Mouse (Mus musculus) CH12.LX (cell line): Measurements from ENCODE around the gene Sptbn4. TPM values are rescaled to one million over a fixed set of nuclear protein-coding genes. Genes with fewer than 3 reads are reported as not detected.

Experiments used
- DNase-seq: peaks from one replicate; pipeline ENCODE4 v3.0.0-alpha.2; 2013; ENCODE audit errors: extremely low read depth
- H3K27ac ChIP-seq: 2 replicates; pipeline ENCODE4 v1.5.1; 2012; ENCODE audit warnings: low read depth, mild to moderate bottlenecking, control low read depth, moderate library complexity; ENCODE audit not compliant: insufficient read depth
- H3K27me3 ChIP-seq: replicated peaks from 2 replicates; pipeline ENCODE3; 2012; ENCODE audit warnings: inconsistent platforms
- H3K36me3 ChIP-seq, 2 experiments: replicated peaks in 1 of 2; 2 replicates each; pipeline versions ENCODE3 to v1.6.1; 2012; ENCODE audit warnings: inconsistent platforms in 1 of 2, low read length in 1 of 2, mild to moderate bottlenecking in 1 of 2, mixed read lengths in 1 of 2, moderate library complexity in 1 of 2; ENCODE audit not compliant: control insufficient read depth in 1 of 2, insufficient read depth in 1 of 2
- H3K4me1 ChIP-seq, 2 experiments: 2 replicates each; pipeline ENCODE4 v1.6.1; 2012; ENCODE audit warnings: inconsistent platforms in 1 of 2, moderate library complexity in 1 of 2; ENCODE audit not compliant: insufficient read depth in 2 of 2, control insufficient read depth in 1 of 2
- H3K4me2 ChIP-seq: 2 replicates; pipeline ENCODE4 v1.6.1; 2012; ENCODE audit warnings: low read depth, mild to moderate bottlenecking, control low read depth; ENCODE audit not compliant: poor library complexity, insufficient read depth, severe bottlenecking
- H3K4me3 ChIP-seq, 3 experiments: fragments of 150-350 bp in 1 of 3; sonication (generic) in 1 of 3; replicated peaks in 1 of 3; 2 replicates each; pipeline versions ENCODE3 to v1.5.1; 2011 to 2012; ENCODE audit warnings: low read depth in 2 of 3, low read length in 2 of 3, mild to moderate bottlenecking in 2 of 3, moderate library complexity in 2 of 3, control low read depth in 1 of 3, improper control_type of control experiment in 1 of 3, inconsistent platforms in 1 of 3, mixed read lengths in 1 of 3; ENCODE audit not compliant: poor library complexity in 1 of 3
- H3K79me2 ChIP-seq: replicated peaks from 2 replicates; pipeline ENCODE4 v1.6.1; 2012; ENCODE audit warnings: mild to moderate bottlenecking, moderate library complexity; ENCODE audit not compliant: control insufficient read depth, poor library complexity, insufficient read depth, severe bottlenecking; ENCODE audit errors: extremely low read depth
- H3K9ac ChIP-seq: 2 replicates; pipeline ENCODE4 v1.6.1; 2012; ENCODE audit warnings: low read depth, mild to moderate bottlenecking, control low read depth, moderate library complexity; ENCODE audit not compliant: insufficient read depth
- H3K9me3 ChIP-seq: replicated peaks from 2 replicates; pipeline ENCODE3; 2012; ENCODE audit warnings: low read length, inconsistent platforms, mixed read lengths
- BHLHE40 ChIP-seq: IDR thresholded peaks from 2 replicates; pipeline ENCODE4 v1.6.1; 2011; ENCODE audit warnings: mild to moderate bottlenecking, low read depth, low read length, improper control_type of control experiment
- CHD1 ChIP-seq: IDR thresholded peaks from 2 replicates; pipeline ENCODE4 v1.6.1; 2012; ENCODE audit warnings: low read depth, low read length, improper control_type of control experiment, inconsistent platforms
- CHD2 ChIP-seq: IDR thresholded peaks from 2 replicates; pipeline ENCODE4 v1.6.1; 2011; ENCODE audit warnings: low read length, improper control_type of control experiment
- CTCF ChIP-seq, 2 experiments: IDR thresholded peaks in 1 of 2; conservative IDR thresholded peaks in 1 of 2; 2 replicates each; pipeline ENCODE4 v1.5.1; 2011 to 2012; ENCODE audit warnings: low read depth in 2 of 2, low read length in 2 of 2, improper control_type of control experiment in 1 of 2, inconsistent platforms in 1 of 2, mild to moderate bottlenecking in 1 of 2, moderate library complexity in 1 of 2
- E2F4 ChIP-seq: IDR thresholded peaks from 2 replicates; pipeline ENCODE4 v1.6.1; 2011; ENCODE audit warnings: low read depth, low read length, improper control_type of control experiment; ENCODE audit not compliant: insufficient replicate concordance
- ELF1 ChIP-seq: IDR thresholded peaks from 2 replicates; pipeline ENCODE4 v1.6.1; 2014; ENCODE audit warnings: low read depth, mild to moderate bottlenecking, inconsistent platforms, low read length, improper control_type of control experiment
- EP300 ChIP-seq: IDR thresholded peaks from 2 replicates; pipeline ENCODE4 v1.6.1; 2011; ENCODE audit warnings: low read length, improper control_type of control experiment
- ETS1 ChIP-seq: conservative IDR thresholded peaks from 2 replicates; pipeline ENCODE4 v1.6.1; 2012; ENCODE audit warnings: low read depth, mild to moderate bottlenecking, inconsistent platforms, low read length, improper control_type of control experiment, moderate library complexity
- IRF4 ChIP-seq: IDR thresholded peaks from 2 replicates; pipeline ENCODE4 v1.6.1; 2014; ENCODE audit warnings: low read depth, mild to moderate bottlenecking, inconsistent platforms, low read length, improper control_type of control experiment
- JUN ChIP-seq: IDR thresholded peaks from 2 replicates; pipeline ENCODE4 v1.6.1; 2011; ENCODE audit warnings: low read depth, mild to moderate bottlenecking, low read length, improper control_type of control experiment, moderate library complexity; ENCODE audit not compliant: insufficient read depth
- MAX ChIP-seq: IDR thresholded peaks from 2 replicates; pipeline ENCODE4 v1.6.1; 2011; ENCODE audit warnings: low read length, improper control_type of control experiment
- MAZ ChIP-seq: IDR thresholded peaks from 2 replicates; pipeline ENCODE4 v1.6.1; 2012; ENCODE audit warnings: low read depth, mild to moderate bottlenecking, inconsistent platforms, low read length, improper control_type of control experiment, moderate library complexity
- MXI1 ChIP-seq: IDR thresholded peaks from 2 replicates; pipeline ENCODE4 v1.6.1; 2011; ENCODE audit warnings: mild to moderate bottlenecking, low read depth, low read length, improper control_type of control experiment
- NELFE ChIP-seq: IDR thresholded peaks from 2 replicates; pipeline ENCODE4 v1.6.1; 2011; ENCODE audit warnings: low read depth, low read length, improper control_type of control experiment
- NRF1 ChIP-seq: IDR thresholded peaks from 2 replicates; pipeline ENCODE4 v1.6.1; 2014; ENCODE audit warnings: low read depth, mild to moderate bottlenecking, inconsistent platforms, low read length, improper control_type of control experiment, moderate library complexity
- POLR2AphosphoS2 ChIP-seq: IDR thresholded peaks from 2 replicates; pipeline ENCODE4 v1.6.1; 2011; ENCODE audit warnings: low read depth, low read length, improper control_type of control experiment
- RAD21 ChIP-seq: IDR thresholded peaks from 2 replicates; pipeline ENCODE4 v1.6.1; 2011; ENCODE audit warnings: low read depth, mild to moderate bottlenecking, low read length, improper control_type of control experiment, moderate library complexity
- RCOR1 ChIP-seq: conservative IDR thresholded peaks from 2 replicates; pipeline ENCODE4 v1.6.1; 2012; ENCODE audit warnings: low read depth, mild to moderate bottlenecking, inconsistent platforms, low read length, improper control_type of control experiment
- TBP ChIP-seq: conservative IDR thresholded peaks from 2 replicates; pipeline ENCODE4 v1.6.1; 2011; ENCODE audit warnings: low read depth, low read length, improper control_type of control experiment
- UBTF ChIP-seq: IDR thresholded peaks from 2 replicates; pipeline ENCODE4 v1.6.1; 2012; ENCODE audit warnings: low read depth, mild to moderate bottlenecking, inconsistent platforms, low read length, improper control_type of control experiment, moderate library complexity
- USF1 ChIP-seq: IDR thresholded peaks from 2 replicates; pipeline ENCODE4 v1.6.1; 2014; ENCODE audit warnings: low read depth, mild to moderate bottlenecking, inconsistent platforms, low read length, improper control_type of control experiment
- USF2 ChIP-seq: conservative IDR thresholded peaks from 2 replicates; pipeline ENCODE4 v1.6.1; 2011; ENCODE audit warnings: low read depth, low read length, improper control_type of control experiment
- ZC3H11A ChIP-seq: IDR thresholded peaks from 2 replicates; pipeline ENCODE4 v1.6.1; 2012; ENCODE audit warnings: low read depth, mild to moderate bottlenecking, inconsistent platforms, low read length, improper control_type of control experiment
- ZMIZ1 ChIP-seq: IDR thresholded peaks from 2 replicates; pipeline ENCODE4 v1.6.1; 2012; ENCODE audit warnings: low read depth, mild to moderate bottlenecking, inconsistent platforms, low read length, improper control_type of control experiment
- ZNF384 ChIP-seq: IDR thresholded peaks from 2 replicates; pipeline ENCODE4 v1.6.1; 2012; ENCODE audit warnings: low read depth, low read length, improper control_type of control experiment, inconsistent platforms
- dilution Hi-C: fragments of 300-500 bp; cut with MboI; formaldehyde crosslinking; loops from 2 replicates; pipeline ENCODE4 v1.14.3; 2020; ENCODE audit warnings: low sequenced_read_pairs; ENCODE audit not compliant: extremely low pct_unique_long_range_greater_than_20kb, extremely low pct_ligation_motif_present
- in situ Hi-C: fragments of 300-500 bp; cut with MboI; formaldehyde crosslinking; loops from 3 replicates; pipeline ENCODE4 v1.14.3; 2019; ENCODE audit warnings: low sequenced_read_pairs, low pct_ligation_motif_present, low pct_unique_long_range_greater_than_20kb, mixed read lengths
- polyA plus RNA-seq: library from polyadenylated mRNA; unstranded; fragments of >175 nt; gene quantifications from 2 replicates; pipeline ENCODE4 v1.2.1, GENCODE M21; 2012; ENCODE audit warnings: low read depth; ENCODE audit not compliant: insufficient read length
- total RNA-seq, 2 experiments: library from RNA; depleted of rRNA; stranded (reverse); fragments of 300-350 nt in 1 of 2; fragments of >200 nt in 1 of 2; gene quantifications; 2 replicates each; pipeline ENCODE4 v1.2.3; 2012 to 2014

Gene Sptbn4
- total and polyA plus RNA-seq, 3 experiments = 0.21 to 0.38 (median 0.24) TPM

GRCm38 (mm10) chr7:27490227-27490542, 42.7 kb upstream of the Sptbn4 start:
- in situ Hi-C loops (no loop called here), dilution Hi-C loops (no loop called here)
- Histone ChIP-seq H3K4me3 (peak overlapping the region in 2 of 3 experiments; percentile 41 to 47), H3K27ac (no peak overlapping the region)
- no peak for TF ChIP-seq EP300
- no peak for TF ChIP-seq ZC3H11A
- TF ChIP-seq MAX = no peak
- no peak for TF ChIP-seq USF2
- TF ChIP-seq POLR2AphosphoS2 = no peak
- TF ChIP-seq RAD21 = no peak
- no peak for TF ChIP-seq ELF1
- no peak for TF ChIP-seq RCOR1
- TF ChIP-seq CTCF (conservative IDR thresholded peaks at IDR 0.05 in 1 of 2, IDR thresholded peaks at IDR 0.05 in 1 of 2; ENCODE audit: low read depth in 2 of 2, low read length in 2 of 2) = no peak
- TF ChIP-seq CHD2 = no peak
- TF ChIP-seq BHLHE40 = no peak
- no peak for TF ChIP-seq MAZ
- TF ChIP-seq CHD1 = no peak
- no peak for TF ChIP-seq JUN
- TF ChIP-seq NELFE = no peak
- no peak for TF ChIP-seq USF1
- TF ChIP-seq, all 38 proteins: peak for 0
- Histone ChIP-seq H3K36me3 (peaks cover 0 to 10% of the 10 kb centered on the region in 2 experiments), H3K4me1 (peaks cover 3 to 37% of the 10 kb centered on the region in 2 experiments), H3K79me2 (no peaks in the 10 kb centered on the region), H3K9ac (peak overlapping the region; percentile 64; the same call in 1 of the 2 replicates), H3K27me3 (no peaks in the 10 kb centered on the region), H3K9me3 (no peaks in the 10 kb centered on the region), H3K4me2 (peak overlapping the region; percentile 78)
- DNase-seq = no peak

GRCm38 (mm10) chr7:27489270-27489869, 41.9 kb upstream of the Sptbn4 start:
- Histone ChIP-seq H3K9ac (no peak overlapping the region), H3K27ac (no peak overlapping the region), H3K36me3 (peaks cover 0 to 10% of the 10 kb centered on the region in 2 experiments), H3K4me3 (no peak overlapping the region), H3K9me3 (no peaks in the 10 kb centered on the region), H3K27me3 (no peaks in the 10 kb centered on the region), H3K79me2 (no peaks in the 10 kb centered on the region), H3K4me2 (no peak overlapping the region), H3K4me1 (peaks cover 3 to 37% of the 10 kb centered on the region in 2 experiments)
- TF ChIP-seq ELF1 (no peak), CHD2 (no peak), ZMIZ1 (no peak), RCOR1 (no peak), IRF4 (no peak), ZNF384 (no peak), TBP (no peak), RAD21 (no peak), MXI1 (no peak), UBTF (no peak), NELFE (no peak), ETS1 (no peak), ZC3H11A (no peak), E2F4 (no peak), MAX (no peak), MAZ (no peak), NRF1 (no peak), CTCF (conservative IDR thresholded peaks at IDR 0.05 in 1 of 2, IDR thresholded peaks at IDR 0.05 in 1 of 2; ENCODE audit: low read depth in 2 of 2, low read length in 2 of 2) (no peak)
- no peak for DNase-seq
- in situ Hi-C loops = no loop called here
- dilution Hi-C loops = no loop called here
